Mouse (Mus musculus): ENCODE measurements around the gene Map2k7. TPM values are rescaled to one million over a fixed set of nuclear protein-coding genes. Genes with fewer than 3 reads are reported as not detected.

The Map2k7 gene
- polyA plus RNA-seq, 1 experiment from 2014 or later, result 23.4 TPM

DNA sequence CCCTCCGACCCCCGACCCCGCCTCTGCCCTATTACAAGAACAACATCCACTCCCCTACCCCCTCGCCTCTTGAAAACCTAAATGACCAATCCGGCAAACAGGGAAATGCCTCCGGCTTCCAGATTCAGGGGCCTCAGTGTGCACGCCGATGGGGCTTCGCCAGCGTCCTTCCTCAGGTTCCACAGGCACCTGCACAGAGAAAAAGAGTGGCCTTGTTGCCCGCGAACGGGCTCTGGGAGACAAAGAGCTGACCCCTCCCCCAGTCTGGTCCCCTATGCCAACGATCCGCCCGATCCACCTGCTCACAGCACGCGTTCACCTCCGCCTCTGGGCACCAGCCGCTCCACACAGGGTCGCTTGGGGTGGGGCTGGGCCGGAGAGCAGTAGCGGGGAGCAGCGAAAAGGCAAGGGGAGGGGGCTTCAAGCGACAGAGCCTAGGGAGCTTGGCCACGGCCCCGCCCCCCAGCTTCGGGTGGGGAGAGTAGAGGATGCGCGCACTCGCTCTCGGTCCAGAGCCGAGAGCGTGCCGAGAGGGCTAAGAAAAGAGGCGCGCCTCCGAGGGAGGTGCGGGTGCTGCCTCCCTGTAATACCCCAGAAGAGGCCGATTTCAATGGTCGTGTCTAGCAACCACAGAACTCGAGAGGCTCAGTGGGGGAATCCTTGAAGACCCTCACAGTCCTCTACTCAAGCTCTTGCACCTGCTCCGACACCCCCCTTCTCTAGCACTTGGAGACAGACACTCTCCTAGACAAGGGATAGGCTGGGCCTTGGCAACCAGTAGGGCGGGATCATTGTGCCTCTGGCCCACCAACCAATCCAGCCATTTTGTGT is 21.5 kb upstream of the Map2k7 start, which contains the start of gene Prr36:
Gene Prr36, minus strand, starts transcription at position 669 of the 831 bp plus-strand sequence.
- Histone ChIP-seq H3K4me1 (ENCODE audit: control insufficient read depth, insufficient read depth, low read length) (peaks cover 21% of the 10 kb centered on the region), H3K4me3 (ENCODE audit: low read depth, low read length) (peak within 1 kb of the TSS; percentile 66), H3K9ac (ENCODE audit: low read length) (peak within 1 kb of the TSS; percentile 90), H3K36me3 (ENCODE audit: control insufficient read depth, insufficient read depth, low read length) (no peaks in the 10 kb centered on the region), H3K9me3 (ENCODE audit: control insufficient read depth, low read length) (no peaks in the 10 kb centered on the region), H3K4me2 (ENCODE audit: low read depth) (peak within 1 kb of the TSS; percentile 64), H3K27me3 (ENCODE audit: control insufficient read depth, insufficient read depth, low read length) (peaks cover 15% of the 10 kb centered on the region), H3K27ac (ENCODE audit: low read depth, low read length) (peak within 1 kb of the TSS; percentile 58)
- ATAC-seq (ENCODE audit: insufficient read depth, low FRiP score, low TSS enrichment), result peak; percentile 89
- 1% methylated on average over 39 of the region's 44 CpGs for WGBS
- peak; percentile 83 for DNase-seq (ENCODE audit: low spot score)

GRCm38 (mm10) chr8:4219617-4220016 is 18.9 kb upstream of the Map2k7 start:
- ATAC-seq (ENCODE audit: insufficient read depth, low FRiP score, low TSS enrichment) (no peak), DNase-seq (ENCODE audit: low spot score) (no peak)
- WGBS, result 83% methylated on average over 3 of the region's 3 CpGs
- Histone ChIP-seq H3K27ac (ENCODE audit: low read depth, low read length) (no peak overlapping the region), H3K36me3 (ENCODE audit: control insufficient read depth, insufficient read depth, low read length) (no peaks in the 10 kb centered on the region), H3K4me3 (ENCODE audit: low read depth, low read length) (no peak overlapping the region), H3K27me3 (ENCODE audit: control insufficient read depth, insufficient read depth, low read length) (peaks cover 12% of the 10 kb centered on the region), H3K9ac (ENCODE audit: low read length) (no peak overlapping the region), H3K4me2 (ENCODE audit: low read depth) (no peak overlapping the region), H3K4me1 (ENCODE audit: control insufficient read depth, insufficient read depth, low read length) (peaks cover 2% of the 10 kb centered on the region; the same call in 1 of the 2 replicates), H3K9me3 (ENCODE audit: control insufficient read depth, low read length) (no peaks in the 10 kb centered on the region)

DNA sequence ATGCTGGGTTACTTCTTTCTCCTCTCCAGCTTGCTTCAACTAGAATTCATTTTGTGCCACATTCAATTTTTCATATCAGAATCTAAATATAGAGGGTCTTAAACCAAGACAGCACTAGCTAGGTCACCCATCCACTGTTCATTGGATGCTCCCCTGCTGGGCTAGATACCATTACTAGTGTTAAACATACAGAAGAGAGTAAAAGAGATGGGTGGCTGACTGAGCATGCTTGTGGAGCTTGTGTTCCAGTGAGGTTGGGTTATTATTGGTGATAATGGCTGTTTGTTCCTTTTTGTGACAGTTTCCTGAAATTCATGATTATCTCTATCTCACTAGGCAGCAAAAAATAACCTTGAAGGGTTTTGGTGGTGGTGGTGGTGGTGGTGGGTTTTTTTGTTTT is 16.5 kb upstream of the Map2k7 start:
- Histone ChIP-seq H3K9me3 (ENCODE audit: control insufficient read depth, low read length) (no peaks in the 10 kb centered on the region), H3K4me3 (ENCODE audit: low read depth, low read length) (no peak overlapping the region), H3K27me3 (ENCODE audit: control insufficient read depth, insufficient read depth, low read length) (peaks cover 9% of the 10 kb centered on the region; the same call in 1 of the 2 replicates), H3K4me1 (ENCODE audit: control insufficient read depth, insufficient read depth, low read length) (peaks cover 3% of the 10 kb centered on the region), H3K9ac (ENCODE audit: low read length) (no peak overlapping the region), H3K27ac (ENCODE audit: low read depth, low read length) (no peak overlapping the region), H3K4me2 (ENCODE audit: low read depth) (no peak overlapping the region), H3K36me3 (ENCODE audit: control insufficient read depth, insufficient read depth, low read length) (no peaks in the 10 kb centered on the region)
- ATAC-seq (ENCODE audit: insufficient read depth, low FRiP score, low TSS enrichment) (no peak), DNase-seq (ENCODE audit: low spot score) (no peak)

DNA sequence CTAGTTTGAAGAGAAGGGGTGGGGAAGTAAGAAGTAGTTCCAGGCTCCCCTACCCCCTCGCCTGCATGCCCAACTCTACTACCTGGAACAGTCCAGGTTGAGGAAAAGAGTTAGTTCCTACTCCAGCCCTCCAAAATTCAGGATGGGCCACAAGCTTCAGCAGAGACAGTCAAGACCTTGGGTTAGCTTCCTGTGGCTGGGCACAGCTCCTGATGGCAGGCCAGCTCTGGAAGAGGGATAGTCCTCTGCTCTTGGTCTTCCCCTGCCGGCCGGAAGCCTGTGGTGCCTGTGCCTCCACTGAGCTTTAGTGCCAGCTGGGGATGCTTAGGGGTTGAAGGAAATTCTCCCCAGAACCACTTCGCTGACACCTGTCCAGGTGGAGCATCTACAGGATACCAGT is 12.2 kb upstream of the Map2k7 start:
- no peak for DNase-seq (ENCODE audit: low spot score)
- WGBS, result 25% methylated on average over 4 of the region's 4 CpGs
- peak overlapping the region; percentile 6; the same call in 1 of the 2 replicates for H3K4me2 ChIP-seq (ENCODE audit: low read depth)
- H3K9ac ChIP-seq (ENCODE audit: low read length), result no peak overlapping the region
- peaks cover 16% of the 10 kb centered on the region for H3K27me3 ChIP-seq (ENCODE audit: control insufficient read depth, insufficient read depth, low read length)
- no peak overlapping the region for H3K4me3 ChIP-seq (ENCODE audit: low read depth, low read length)
- H3K4me1 ChIP-seq (ENCODE audit: control insufficient read depth, insufficient read depth, low read length), result peaks cover 3% of the 10 kb centered on the region; the same call in 1 of the 2 replicates
- no peaks in the 10 kb centered on the region for H3K9me3 ChIP-seq (ENCODE audit: control insufficient read depth, low read length)
- no peaks in the 10 kb centered on the region for H3K36me3 ChIP-seq (ENCODE audit: control insufficient read depth, insufficient read depth, low read length)
- no peak for ATAC-seq (ENCODE audit: insufficient read depth, low FRiP score, low TSS enrichment)
- H3K27ac ChIP-seq (ENCODE audit: low read depth, low read length), result no peak overlapping the region

- Histone ChIP-seq H3K27me3 (ENCODE audit: control insufficient read depth, insufficient read depth, low read length) (peaks cover 16% of the 10 kb centered on the region), H3K4me3 (ENCODE audit: low read depth, low read length) (0 out of 2 replicates have a peak within 1 kb of the TSS, but pooled peaks have one; percentile 1)
- 7% methylated on average over 33 of the region's 33 CpGs for WGBS
These were observed 11.7 kb upstream of the Map2k7 start, which contains the start of gene Lrrc8e for GRCm38 (mm10) chr8:4226739-4227347. Gene Lrrc8e, plus strand, starts transcription at chr8:4226827.

GRCm38 (mm10) chr8:4227919-4228318 is 10.6 kb upstream of the Map2k7 start:
- Histone ChIP-seq H3K27me3 (ENCODE audit: control insufficient read depth, insufficient read depth, low read length) (peaks cover 16% of the 10 kb centered on the region), H3K4me3 (ENCODE audit: low read depth, low read length) (no peak overlapping the region), H3K27ac (ENCODE audit: low read depth, low read length) (no peak overlapping the region), H3K4me1 (ENCODE audit: control insufficient read depth, insufficient read depth, low read length) (peaks cover 3% of the 10 kb centered on the region; the same call in 1 of the 2 replicates), H3K4me2 (ENCODE audit: low read depth) (no peak overlapping the region), H3K9me3 (ENCODE audit: control insufficient read depth, low read length) (no peaks in the 10 kb centered on the region), H3K36me3 (ENCODE audit: control insufficient read depth, insufficient read depth, low read length) (no peaks in the 10 kb centered on the region), H3K9ac (ENCODE audit: low read length) (no peak overlapping the region)
- DNase-seq (ENCODE audit: low spot score) (no peak), ATAC-seq (ENCODE audit: insufficient read depth, low FRiP score, low TSS enrichment) (no peak)
- 95% methylated on average over 4 of the region's 4 CpGs for WGBS

More at GRCm38 (mm10) chr8:4226739-4227347, 11.7 kb upstream of the Map2k7 start, which contains the start of gene Lrrc8e:
- H3K9ac ChIP-seq (ENCODE audit: low read length), result no peak within 1 kb of the TSS
- no peak within 1 kb of the TSS for H3K27ac ChIP-seq (ENCODE audit: low read depth, low read length)
- peak within 1 kb of the TSS; percentile 6 for H3K4me2 ChIP-seq (ENCODE audit: low read depth)
- peaks cover 3% of the 10 kb centered on the region; the same call in 1 of the 2 replicates for H3K4me1 ChIP-seq (ENCODE audit: control insufficient read depth, insufficient read depth, low read length)
- H3K9me3 ChIP-seq (ENCODE audit: control insufficient read depth, low read length), result no peaks in the 10 kb centered on the region
- no peaks in the 10 kb centered on the region for H3K36me3 ChIP-seq (ENCODE audit: control insufficient read depth, insufficient read depth, low read length)
- peak; percentile 55; the same call in 1 of the 2 replicates for ATAC-seq (ENCODE audit: insufficient read depth, low FRiP score, low TSS enrichment)
- DNase-seq (ENCODE audit: low spot score), result no peak

DNA sequence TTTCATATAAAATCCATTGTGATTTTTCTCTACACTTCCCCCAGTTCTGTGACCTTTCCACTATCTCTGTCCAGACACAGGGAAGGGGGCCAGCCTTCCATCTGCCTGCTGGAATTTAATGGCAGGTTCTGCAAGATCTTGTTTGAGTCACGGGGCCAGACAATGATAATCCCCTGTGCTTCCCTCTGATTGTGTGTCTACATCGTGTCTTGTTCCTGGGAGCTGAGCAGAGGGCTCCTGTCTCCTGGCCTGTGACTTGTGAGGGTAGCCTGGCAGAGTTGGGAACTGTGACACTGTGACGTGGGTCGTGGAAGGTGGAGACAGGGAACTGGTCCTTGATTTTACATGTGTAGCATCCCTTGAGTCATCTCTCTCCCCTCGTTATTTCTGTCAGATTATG is 8.8 kb upstream of the Map2k7 start:
- H3K27me3 ChIP-seq (ENCODE audit: control insufficient read depth, insufficient read depth, low read length), result peaks cover 16% of the 10 kb centered on the region
- 79% methylated on average over 5 of the region's 5 CpGs for WGBS
- no peak overlapping the region for H3K4me3 ChIP-seq (ENCODE audit: low read depth, low read length)
- no peaks in the 10 kb centered on the region for H3K36me3 ChIP-seq (ENCODE audit: control insufficient read depth, insufficient read depth, low read length)
- H3K9ac ChIP-seq (ENCODE audit: low read length), result no peak overlapping the region
- H3K4me2 ChIP-seq (ENCODE audit: low read depth), result no peak overlapping the region
- no peak for ATAC-seq (ENCODE audit: insufficient read depth, low FRiP score, low TSS enrichment)
- peaks cover 3% of the 10 kb centered on the region; the same call in 1 of the 2 replicates for H3K4me1 ChIP-seq (ENCODE audit: control insufficient read depth, insufficient read depth, low read length)
- no peak overlapping the region for H3K27ac ChIP-seq (ENCODE audit: low read depth, low read length)
- DNase-seq (ENCODE audit: low spot score), result no peak
- H3K9me3 ChIP-seq (ENCODE audit: control insufficient read depth, low read length), result no peaks in the 10 kb centered on the region

DNA sequence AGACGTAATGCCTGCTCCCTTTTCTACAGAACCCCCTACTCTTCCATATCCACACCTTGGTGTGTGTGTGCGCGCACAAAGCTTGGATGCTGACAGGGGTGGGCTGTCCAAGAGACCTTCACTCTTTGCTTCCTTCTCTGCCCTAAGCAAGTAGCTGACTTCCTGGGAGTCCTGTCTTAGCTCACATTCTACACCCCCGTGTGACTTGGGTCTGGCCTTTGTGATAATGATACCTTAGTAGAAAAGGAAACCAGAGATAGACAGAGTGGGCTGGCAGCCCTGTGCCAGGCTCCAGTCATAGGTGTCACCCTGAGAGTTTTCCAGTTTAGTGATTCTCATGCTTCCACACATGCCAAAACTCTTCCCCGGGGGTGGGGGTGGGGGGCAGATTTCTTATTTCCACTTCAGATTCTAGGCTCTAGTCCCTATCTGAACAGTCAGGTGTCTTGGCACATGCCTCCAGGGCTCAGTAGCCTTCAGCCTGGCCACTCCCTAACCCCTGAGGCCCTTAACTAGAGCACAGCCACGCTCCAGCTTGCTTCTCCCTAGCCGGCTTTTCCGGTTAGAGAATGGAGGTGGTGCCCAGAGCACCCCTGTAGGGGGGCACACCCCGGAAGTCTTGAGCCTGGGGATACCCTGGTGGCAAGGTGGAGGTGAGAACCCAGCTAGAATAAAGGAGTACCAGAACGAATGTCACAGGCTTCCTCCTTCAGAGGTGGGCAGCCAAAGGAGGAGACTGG is 7.8 kb upstream of the Map2k7 start:
- H3K4me3 ChIP-seq (ENCODE audit: low read depth, low read length), result no peak overlapping the region
- H3K4me1 ChIP-seq (ENCODE audit: control insufficient read depth, insufficient read depth, low read length), result peaks cover 3% of the 10 kb centered on the region; the same call in 1 of the 2 replicates
- WGBS, result 62% methylated on average over 10 of the region's 10 CpGs
- ATAC-seq (ENCODE audit: insufficient read depth, low FRiP score, low TSS enrichment) (no peak), DNase-seq (ENCODE audit: low spot score) (no peak)
- no peak overlapping the region for H3K27ac ChIP-seq (ENCODE audit: low read depth, low read length)
- peaks cover 16% of the 10 kb centered on the region for H3K27me3 ChIP-seq (ENCODE audit: control insufficient read depth, insufficient read depth, low read length)
- H3K9me3 ChIP-seq (ENCODE audit: control insufficient read depth, low read length), result no peaks in the 10 kb centered on the region
- H3K9ac ChIP-seq (ENCODE audit: low read length), result no peak overlapping the region
- no peaks in the 10 kb centered on the region for H3K36me3 ChIP-seq (ENCODE audit: control insufficient read depth, insufficient read depth, low read length)
- no peak overlapping the region for H3K4me2 ChIP-seq (ENCODE audit: low read depth)

All from neural tube, embryonic 11.5 days (tissue).